Mouse (Mus musculus): ENCODE data around the gene Ninj1.

- no peak for TF ChIP-seq POLR2A (IDR thresholded peaks at IDR 0.05; ENCODE audit: low read depth, low read length)
- no peak for TF ChIP-seq CTCF (conservative IDR thresholded peaks at IDR 0.05; ENCODE audit: insufficient read depth, insufficient read length, low read depth, low read length)
Observed at GRCm38 (mm10) chr13:49242321-49243065, 55.2 kb downstream of the Ninj1 start.
